Mouse (Mus musculus) spleen, adult 2 months (tissue): ENCODE results near the gene Hist1h2bh.

Source experiments
- CTCF ChIP-seq: fragments of 200-500 bp; IDR thresholded peaks from 2 replicates; pipeline ENCODE4 v1.5.1; 2011; ENCODE audit warnings: mild to moderate bottlenecking, inconsistent platforms; ENCODE audit not compliant: insufficient read depth, insufficient read length, insufficient replicate concordance; ENCODE audit errors: extremely low read depth
- POLR2A ChIP-seq: fragments of 200-500 bp; IDR thresholded peaks from 2 replicates; pipeline ENCODE4 v1.6.1; 2011; ENCODE audit warnings: low read depth, low read length, inconsistent platforms

- no peak for TF ChIP-seq CTCF
- TF ChIP-seq POLR2A, result no peak
These were observed 23.8 kb downstream of the Hist1h2bh start for GRCm38 (mm10) chr13:23519416-23519815.
